Mouse (Mus musculus) kidney, adult 2 months (tissue): ENCODE measurements at regions not wholly inside any gene's neighbourhood (a gene's known extent, or its start where the extent isn't known, plus 50 kb on each side); places are given as distances from the start of the nearest gene placed in this dataset.

Experiments
- CTCF ChIP-seq: fragments of 200-500 bp; conservative IDR thresholded peaks from 2 replicates; pipeline ENCODE4 v1.5.1; 2011; ENCODE audit warnings: low read depth, mild to moderate bottlenecking, control low read depth, low read length, moderate library complexity, mixed read lengths; ENCODE audit not compliant: insufficient read depth, insufficient read length
- POLR2A ChIP-seq: fragments of 200-500 bp; IDR thresholded peaks from one replicate; pipeline ENCODE4 v1.6.1; 2011; ENCODE audit warnings: low read depth, low read length, control low read depth

- no peak for TF ChIP-seq POLR2A
- TF ChIP-seq CTCF = no peak
Measured at GRCm38 (mm10) chr13:25738601-25739000, 468.3 kb upstream of the Nrsn1 start.
